Mouse (Mus musculus) T-helper 1 cell (primary cell): ENCODE data around the gene Rufy3.

Source experiments
- in situ Hi-C: fragments of 300-600 bp; cut with MboI, MseI; formaldehyde crosslinking; loops from one replicate; pipeline ENCODE4 v1.15.1; 2025; ENCODE audit warnings: high pct_unique_total_duplicates

Gene Rufy3

DNA sequence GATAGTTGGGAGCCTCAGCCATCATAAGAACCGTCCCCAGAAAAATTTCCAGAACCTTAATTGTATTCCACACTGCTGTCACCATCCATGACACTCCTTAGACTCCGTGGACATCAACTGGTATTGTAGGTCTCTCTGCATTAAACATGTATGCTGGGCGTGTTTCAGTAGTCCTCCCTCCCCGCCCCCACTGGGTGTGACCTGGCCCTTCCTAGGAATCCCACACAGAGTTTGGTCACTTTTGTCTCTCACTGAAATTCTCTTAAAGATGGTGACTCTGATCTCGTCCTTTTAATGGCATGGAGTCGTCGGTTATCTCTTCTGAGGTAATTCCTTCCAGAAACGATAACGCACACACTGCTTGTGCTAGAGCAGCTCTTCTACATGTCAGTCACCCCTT is 118.9 kb downstream of the Rufy3 start:
- in situ Hi-C loops, result no loop called here

GRCm38 (mm10) chr5:88684226-88684625 is 119.4 kb downstream of the Rufy3 start:
- in situ Hi-C loops, result no loop called here

- in situ Hi-C loops, result no loop called here
Measured at GRCm38 (mm10) chr5:88685306-88685705, 120.5 kb downstream of the Rufy3 start.

DNA sequence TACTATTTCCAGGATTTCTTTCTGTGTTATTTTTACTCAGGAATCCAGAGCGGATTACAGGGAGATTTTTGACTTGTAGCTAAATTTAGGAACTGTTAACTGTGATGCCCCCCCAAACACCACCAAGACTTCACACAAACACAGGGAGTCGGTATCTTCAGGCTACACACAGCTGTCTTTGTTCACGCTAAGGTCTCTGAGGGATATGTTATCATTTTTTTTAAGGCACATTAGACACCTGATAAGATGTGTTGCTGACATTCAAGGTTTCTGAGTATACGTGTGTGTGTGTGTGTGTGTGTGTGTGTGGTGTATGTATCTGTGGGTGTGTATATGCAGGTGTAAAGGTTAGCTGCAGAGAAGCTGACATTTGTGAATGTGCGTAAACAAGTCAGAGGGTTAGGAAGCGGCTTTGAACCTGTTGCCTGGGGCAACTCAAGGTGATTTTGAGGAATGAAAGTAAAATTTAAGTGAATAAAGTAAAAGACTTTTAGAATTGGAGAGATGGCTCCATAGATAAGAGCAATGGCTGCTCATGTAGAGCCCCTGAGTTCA is 121.0 kb downstream of the Rufy3 start:
- in situ Hi-C loops, result no loop called here

DNA sequence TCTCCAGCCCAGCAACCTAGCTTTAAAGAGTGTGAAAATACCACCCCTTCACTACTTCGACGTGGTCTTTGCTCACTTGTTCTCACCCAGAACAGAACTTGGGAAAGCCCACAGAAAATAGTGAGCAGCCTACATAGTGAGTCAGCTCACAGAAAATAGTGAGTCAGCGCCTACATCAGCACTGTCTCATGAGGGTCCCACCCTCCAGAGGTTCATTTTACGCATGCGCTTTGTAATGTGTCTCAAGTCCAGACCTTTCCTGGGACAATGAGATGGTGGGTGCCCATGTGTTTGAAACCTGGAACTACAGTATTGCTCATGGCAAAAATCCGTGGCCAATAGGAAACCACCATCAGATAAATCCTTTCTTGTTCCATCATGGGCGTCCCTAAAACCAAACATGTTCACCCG is 123.2 kb downstream of the Rufy3 start:
- in situ Hi-C loops, result no loop called here

GRCm38 (mm10) chr5:88688583-88689187 is 123.8 kb downstream of the Rufy3 start:
- in situ Hi-C loops, result no loop called here

GRCm38 (mm10) chr5:88689279-88689938 is 124.6 kb downstream of the Rufy3 start:
- in situ Hi-C loops, result no loop called here

GRCm38 (mm10) chr5:88690681-88691505 is 126.1 kb downstream of the Rufy3 start:
- in situ Hi-C loops, result no loop called here

DNA sequence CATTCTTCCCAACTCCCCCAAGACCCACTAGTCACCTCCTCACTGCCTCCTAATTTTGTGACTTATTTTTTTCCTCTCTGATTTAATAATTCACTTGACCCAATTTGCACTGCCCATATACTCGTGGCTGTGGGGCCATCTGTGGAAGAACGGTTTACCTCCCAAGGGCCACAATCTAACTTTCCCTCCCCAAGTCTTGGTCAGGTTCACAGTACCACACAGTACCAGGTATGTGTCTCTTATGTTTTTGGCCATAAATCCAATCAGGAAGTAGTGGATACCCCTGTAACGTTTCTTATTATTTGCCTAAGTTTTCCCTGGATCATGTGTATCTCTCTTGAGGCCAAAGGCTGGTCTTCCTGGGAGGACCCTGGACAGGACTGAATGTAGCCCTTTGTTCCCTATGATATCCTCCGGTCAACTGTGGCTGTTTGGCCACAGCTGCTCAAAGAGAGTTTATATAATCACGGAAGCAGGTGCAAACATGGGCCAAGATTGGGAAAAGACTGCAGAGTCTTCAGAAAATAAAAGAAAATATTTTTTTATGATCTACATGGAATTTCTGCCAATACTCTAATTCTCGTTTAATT is 126.8 kb downstream of the Rufy3 start:
- in situ Hi-C loops, result no loop called here

DNA sequence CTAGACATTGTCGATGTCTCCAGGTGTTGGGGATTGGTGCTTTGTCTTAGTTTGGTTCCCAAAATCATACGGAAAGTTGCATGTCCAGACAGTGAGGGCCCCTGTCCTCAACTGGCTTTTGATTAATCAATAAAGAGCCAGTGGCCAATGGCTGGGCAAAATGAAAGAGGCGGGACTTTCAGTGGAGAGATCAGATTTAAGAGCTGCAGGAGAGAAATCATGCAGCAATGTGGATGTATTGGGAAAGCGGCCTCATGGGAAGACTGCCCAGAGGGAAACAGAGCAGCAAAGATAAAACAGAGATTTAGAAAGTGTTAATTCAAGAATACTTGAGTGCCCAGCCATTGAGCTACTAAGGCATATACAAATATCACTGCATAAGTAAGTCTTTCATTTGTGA is 127.7 kb downstream of the Rufy3 start:
- in situ Hi-C loops, result no loop called here

DNA sequence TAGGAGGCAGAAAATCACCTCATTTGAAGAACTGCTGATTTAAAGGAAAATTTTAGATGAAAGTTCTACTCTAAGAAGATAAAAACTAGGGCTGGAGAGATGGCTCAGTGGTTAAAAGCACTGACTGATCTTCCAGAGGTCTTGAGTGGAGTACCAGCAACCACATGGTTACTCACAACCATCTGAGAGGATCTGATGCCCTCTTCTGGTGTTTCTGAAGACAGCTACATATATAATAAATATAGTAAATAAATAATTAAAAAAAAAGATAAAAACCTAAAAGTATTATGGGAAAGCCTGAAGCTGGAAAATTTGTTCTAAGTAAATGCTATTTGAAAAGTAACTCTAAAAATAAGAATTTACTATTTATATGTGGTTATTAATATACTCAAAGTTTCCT is 128.2 kb downstream of the Rufy3 start:
- in situ Hi-C loops, result no loop called here

DNA sequence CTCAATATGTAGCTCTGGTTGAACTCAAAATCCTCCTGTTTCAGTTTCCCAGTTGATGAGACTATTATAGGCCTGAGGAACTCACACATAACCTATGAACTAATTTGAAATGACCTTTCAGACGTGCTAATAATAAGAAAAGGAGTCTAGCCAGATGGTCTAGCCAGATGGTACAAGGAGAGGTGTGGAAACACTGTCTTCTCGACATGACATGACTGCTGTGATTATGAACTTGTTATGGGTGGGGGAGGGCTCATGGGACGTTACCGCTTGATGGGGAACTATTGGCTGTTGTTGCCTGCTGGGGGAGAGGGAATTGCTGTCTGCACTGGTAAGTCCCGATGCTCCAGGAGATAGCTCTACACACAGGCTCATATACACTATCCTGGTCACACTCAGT is 132.5 kb downstream of the Rufy3 start:
- in situ Hi-C loops, result no loop called here

DNA sequence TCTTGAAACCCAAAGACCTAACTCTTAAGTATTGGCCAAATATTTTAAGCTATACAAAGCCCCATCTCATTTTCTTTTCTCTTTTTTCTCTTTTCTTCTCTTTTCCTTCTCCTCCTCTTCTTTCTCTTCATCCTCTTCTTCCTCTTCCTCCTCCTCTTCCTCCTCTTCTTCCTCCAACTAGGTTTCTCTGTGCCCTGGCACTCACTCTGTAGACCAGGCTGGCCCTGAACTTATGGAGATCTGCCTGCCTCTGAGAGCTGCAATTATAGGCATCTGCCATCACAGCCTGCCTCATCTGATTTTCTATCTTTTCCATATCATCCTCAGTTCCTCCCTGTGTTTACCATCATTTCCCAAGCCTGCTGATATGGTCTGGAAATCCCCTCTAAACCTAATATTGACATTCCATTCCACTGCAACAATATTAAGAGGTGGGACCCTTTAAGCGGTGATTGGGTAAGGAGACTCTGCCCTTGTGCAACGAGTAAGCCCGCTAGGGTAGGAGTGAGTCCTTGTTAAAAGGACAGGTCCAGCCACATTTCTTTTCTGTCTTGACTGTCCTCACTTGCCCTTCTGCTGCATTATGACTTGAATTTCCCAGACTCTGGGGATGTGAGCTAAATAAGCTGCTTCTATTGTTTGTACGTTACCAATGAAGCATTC is 134.5 kb downstream of the Rufy3 start:
- in situ Hi-C loops, result no loop called here
